Mouse (Mus musculus) megakaryocyte, embryonic 14.5 days (primary cell): ENCODE data around the gene Ube2b.

Experiments
- FLI1 ChIP-seq: IDR thresholded peaks from 2 replicates; pipeline ENCODE4 v1.6.1; 2012; ENCODE audit warnings: low read length, inconsistent platforms, mixed read lengths
- GATA1 ChIP-seq: IDR thresholded peaks from 3 replicates; pipeline ENCODE4 v1.6.1; 2012; ENCODE audit warnings: mixed read lengths, low read length, inconsistent platforms, borderline replicate concordance

- TF ChIP-seq GATA1 (no peak), FLI1 (no peak)
These were observed 50.6 kb downstream of the Ube2b start for GRCm38 (mm10) chr11:51949919-51950318.
